8 mouse cellular contexts compared by ENCODE assay signal in genomic region chr5:138193771-138194727, GRCm38 (mm10). TPM values are rescaled to one million over a fixed set of nuclear protein-coding genes. Genes with fewer than 3 reads are reported as not detected.
DNase-seq lines count a peak whose midpoint lies in the region; ATAC-seq and TF ChIP-seq lines count a peak whose summit lies in the region.

TSS of gene Mblac1 (plus strand) at chr5:138194314.

- H3K36me3 ChIP-seq in E14TG2a.4 (ENCODE audit: insufficient read depth, low read length): peaks cover 40% of the 10 kb centered on the region
- H3K36me3 ChIP-seq in forebrain, embryonic 12.5 days (replicated peaks): peaks cover 37% of the 10 kb centered on the region

- peak within 1 kb of the TSS; percentile 91 for H3K4me3 ChIP-seq in E14TG2a.4 (replicated peaks; ENCODE audit: low read length)
- H3K4me3 ChIP-seq in forebrain, embryonic 12.5 days (replicated peaks): peak within 1 kb of the TSS; percentile 72
- H3K4me3 ChIP-seq in lung, adult 2 months (replicated peaks; ENCODE audit: extremely low read depth, low read depth, low read length): peak within 1 kb of the TSS; percentile 90

- peak within 1 kb of the TSS; percentile 90 for H3K9ac ChIP-seq in forebrain, embryonic 12.5 days

- H3K27ac ChIP-seq in forebrain, embryonic 12.5 days: peak within 1 kb of the TSS; percentile 84

- TF ChIP-seq CTCF in E14TG2a.4 (conservative IDR thresholded peaks at IDR 0.05; ENCODE audit: low read length): no peak
- TF ChIP-seq CTCF in lung, adult 2 months (IDR thresholded peaks at IDR 0.05; ENCODE audit: insufficient read depth, low read length): no peak

- DNase-seq in c-Kit-positive CD71-positive TER-119-negative erythroid progenitor cells, embryonic 14.5 days (ENCODE audit: low read depth): peak; percentile 86
- peak; percentile 90 to 92 for DNase-seq in heart, postnatal 10 days
- DNase-seq in large intestine, adult 2 months (ENCODE audit: low read depth, low spot score): peak; percentile 60
- DNase-seq in lung, adult 2 months: peak; percentile 82
- peak; percentile 64 to 79 for DNase-seq in thymus, adult 18-20 months

- H3K9me3 ChIP-seq in E14TG2a.4 (ENCODE audit: low read length): no peaks in the 10 kb centered on the region
- H3K9me3 ChIP-seq in forebrain, embryonic 12.5 days: no peaks in the 10 kb centered on the region

- peaks cover 25% of the 10 kb centered on the region for H3K4me1 ChIP-seq in E14TG2a.4 (replicated peaks; ENCODE audit: low read depth, low read length)
- H3K4me1 ChIP-seq in forebrain, embryonic 12.5 days: peaks cover 10% of the 10 kb centered on the region
- peaks cover 5% of the 10 kb centered on the region; the same call in 1 of the 2 replicates for H3K4me1 ChIP-seq in lung, adult 2 months (ENCODE audit: control insufficient read depth, insufficient read depth, low read length)

- 9% methylated on average over 54 of the region's 54 CpGs for WGBS in forebrain, embryonic 12.5 days
- WGBS in large intestine, adult 2 months: 3% methylated on average over 54 of the region's 54 CpGs
- 4% methylated on average over 54 of the region's 54 CpGs for WGBS in lung, adult 2 months

- intact Hi-C loops in heart, postnatal 10 days (cut with DNase I): no loop called here

- ATAC-seq in forebrain, embryonic 12.5 days (ENCODE audit: low FRiP score): peak; percentile 87
- ATAC-seq in neutrophil, adult 5-6 weeks (ENCODE audit: extremely low read depth, insufficient number of reproducible peaks, low FRiP score, poor library complexity, severe bottlenecking): peak; percentile 62; the same call in 1 of the 2 replicates

- H3K27me3 ChIP-seq in E14TG2a.4 (ENCODE audit: insufficient read depth, low read length): peaks cover 9% of the 10 kb centered on the region; the same call in 1 of the 2 replicates
- no peaks in the 10 kb centered on the region for H3K27me3 ChIP-seq in forebrain, embryonic 12.5 days

- peak within 1 kb of the TSS; percentile 84 for H3K4me2 ChIP-seq in forebrain, embryonic 12.5 days

- peak; percentile 67; the same call in 1 of the 2 replicates for TF ChIP-seq POLR2A in lung, adult 2 months (IDR thresholded peaks at IDR 0.05; ENCODE audit: borderline replicate concordance, extremely low read depth, low read depth, low read length)

RNA-seq across cellular contexts. Expression of gene Mblac1, which starts in this region (rescaled TPM):
- polyA plus RNA-seq in forebrain, embryonic 12.5 days (2016; fragmentation: Nextera tagmentation; extraction: Ambion mirVana): 9.5 and 11.1 TPM in 2 replicates
- 1 to 10 TPM; 4.7 to 4.8 TPM for total RNA-seq in heart, postnatal 10 days (2021)
- polyA plus RNA-seq in large intestine, adult 2 months (2012; rRNA removed): 2.5 TPM in 2 replicates
- polyA plus RNA-seq in lung, adult 2 months (2012; rRNA removed): 5.0 and 5.5 TPM in 2 replicates
- 0.81 and 0.86 TPM in 2 replicates for total RNA-seq in neutrophil, adult 5-6 weeks (2017)

Comparison
In these comparisons a context has a peak if more than half of its experiments do, and no peak if none do; other contexts are left out.
1. Peak in every context shown above with its lines: DNase-seq, ATAC-seq, H3K4me3 ChIP-seq and H3K27ac ChIP-seq.
2. Peak in ATAC-seq in neutrophil, adult 5-6 weeks; RNA of the gene not detected or under 1 TPM.